Mouse (Mus musculus): ENCODE measurements around the gene Wbp4. TPM values are rescaled to one million over a fixed set of nuclear protein-coding genes. Genes with fewer than 3 reads are reported as not detected.
"Not testable (repeated sequence)": the region's sequence is repeated elsewhere in the genome, so short reads cannot be mapped to it uniquely, and the experiment has no call there.

Wbp4 gene
- total and polyA plus RNA-seq, 3 experiments: 31.3 to 68.5 (median 36.2) TPM

GRCm38 (mm10) chr14:79465623-79466022 is 15.7 kb downstream of the Wbp4 start:
- no peak overlapping the region for H3K27ac ChIP-seq (ENCODE audit: insufficient read depth, low read depth)
- H3K4me1 ChIP-seq (ENCODE audit: control insufficient read depth in 1 of 2, insufficient read depth in 2 of 2): peaks cover 0 to 7% of the 10 kb centered on the region in 2 experiments; a peak in 2 of 4 replicates
- no peak for DNase-seq (ENCODE audit: extremely low read depth)
- peaks cover 47 to 82% of the 10 kb centered on the region in 2 experiments for H3K36me3 ChIP-seq (replicated peaks in 1 of 2; ENCODE audit: control insufficient read depth in 1 of 2, insufficient read depth in 1 of 2, low read length in 1 of 2)
- no peaks in the 10 kb centered on the region for H3K9me3 ChIP-seq (replicated peaks; ENCODE audit: low read length)
- H3K9ac ChIP-seq (ENCODE audit: insufficient read depth, low read depth): no peak overlapping the region
- H3K79me2 ChIP-seq (replicated peaks; ENCODE audit: control insufficient read depth, extremely low read depth, insufficient read depth, poor library complexity, severe bottlenecking): no peaks in the 10 kb centered on the region
- dilution Hi-C loops (cut with MboI; ENCODE audit: extremely low pct_ligation_motif_present, extremely low pct_unique_long_range_greater_than_20kb, low sequenced_read_pairs): no loop called here
- H3K4me3 ChIP-seq (replicated peaks in 1 of 3; ENCODE audit: low read depth in 2 of 3, low read length in 2 of 3, poor library complexity in 1 of 3): no peak overlapping the region
- TF ChIP-seq MXI1 (IDR thresholded peaks at IDR 0.05; ENCODE audit: low read depth, low read length): no peak
- no peak for TF ChIP-seq NRF1 (IDR thresholded peaks at IDR 0.05; ENCODE audit: low read depth, low read length)
- TF ChIP-seq UBTF (IDR thresholded peaks at IDR 0.05; ENCODE audit: low read depth, low read length): no peak
- TF ChIP-seq CTCF (conservative IDR thresholded peaks at IDR 0.05 in 1 of 2, IDR thresholded peaks at IDR 0.05 in 1 of 2; ENCODE audit: low read depth in 2 of 2, low read length in 2 of 2): peak in 1 of 2 experiments; percentile 27; a peak in 1 of 4 replicates
- TF ChIP-seq MYC (IDR thresholded peaks at IDR 0.05; ENCODE audit: low read depth, low read length): 0 out of 2 replicates have a peak, but pooled peaks have one; percentile 33
- TF ChIP-seq RAD21 (IDR thresholded peaks at IDR 0.05; ENCODE audit: low read depth, low read length): peak; percentile 17
- H3K4me2 ChIP-seq (ENCODE audit: insufficient read depth, low read depth, poor library complexity, severe bottlenecking): no peak overlapping the region
- in situ Hi-C loops (cut with MboI; ENCODE audit: low pct_ligation_motif_present, low pct_unique_long_range_greater_than_20kb, low sequenced_read_pairs): no loop called here
- no peaks in the 10 kb centered on the region for H3K27me3 ChIP-seq (replicated peaks)

GRCm38 (mm10) chr14:79460988-79461387 is 20.3 kb downstream of the Wbp4 start:
- peaks cover 24 to 44% of the 10 kb centered on the region in 2 experiments for H3K36me3 ChIP-seq (replicated peaks in 1 of 2; ENCODE audit: control insufficient read depth in 1 of 2, insufficient read depth in 1 of 2, low read length in 1 of 2)

GRCm38 (mm10) chr14:79460401-79460800 is 20.9 kb downstream of the Wbp4 start:
- DNase-seq (ENCODE audit: extremely low read depth): no peak
- Histone ChIP-seq H3K79me2 (replicated peaks; ENCODE audit: control insufficient read depth, extremely low read depth, insufficient read depth, poor library complexity, severe bottlenecking) (no peaks in the 10 kb centered on the region), H3K27ac (ENCODE audit: insufficient read depth, low read depth) (no peak overlapping the region), H3K4me3 (replicated peaks in 1 of 3; ENCODE audit: low read depth in 2 of 3, low read length in 2 of 3, poor library complexity in 1 of 3) (no peak overlapping the region), H3K9ac (ENCODE audit: insufficient read depth, low read depth) (no peak overlapping the region), H3K36me3 (replicated peaks in 1 of 2; ENCODE audit: control insufficient read depth in 1 of 2, insufficient read depth in 1 of 2, low read length in 1 of 2) (peaks cover 22 to 38% of the 10 kb centered on the region in 2 experiments), H3K4me2 (ENCODE audit: insufficient read depth, low read depth, poor library complexity, severe bottlenecking) (no peak overlapping the region), H3K27me3 (replicated peaks) (no peaks in the 10 kb centered on the region), H3K9me3 (replicated peaks; ENCODE audit: low read length) (no peaks in the 10 kb centered on the region), H3K4me1 (ENCODE audit: control insufficient read depth in 1 of 2, insufficient read depth in 2 of 2) (peaks cover 0 to 14% of the 10 kb centered on the region in 2 experiments; a peak in 2 of 4 replicates)
- in situ Hi-C loops (cut with MboI; ENCODE audit: low pct_ligation_motif_present, low pct_unique_long_range_greater_than_20kb, low sequenced_read_pairs): no loop called here
- no peak for TF ChIP-seq PAX5 (IDR thresholded peaks at IDR 0.05; ENCODE audit: low read length)
- TF ChIP-seq TBP (conservative IDR thresholded peaks at IDR 0.05; ENCODE audit: low read depth, low read length): no peak
- TF ChIP-seq MXI1 (IDR thresholded peaks at IDR 0.05; ENCODE audit: low read depth, low read length): no peak
- peak in 1 of 2 experiments; percentile 27; a peak in 1 of 4 replicates for TF ChIP-seq CTCF (conservative IDR thresholded peaks at IDR 0.05 in 1 of 2, IDR thresholded peaks at IDR 0.05 in 1 of 2; ENCODE audit: low read depth in 2 of 2, low read length in 2 of 2)
- dilution Hi-C loops (cut with MboI; ENCODE audit: extremely low pct_ligation_motif_present, extremely low pct_unique_long_range_greater_than_20kb, low sequenced_read_pairs): no loop called here

More at GRCm38 (mm10) chr14:79460988-79461387, 20.3 kb downstream of the Wbp4 start:
- H3K4me1 ChIP-seq (ENCODE audit: control insufficient read depth in 1 of 2, insufficient read depth in 2 of 2): peaks cover 0 to 14% of the 10 kb centered on the region in 2 experiments; a peak in 2 of 4 replicates
- H3K27me3 ChIP-seq (replicated peaks): no peaks in the 10 kb centered on the region
- dilution Hi-C loops (cut with MboI; ENCODE audit: extremely low pct_ligation_motif_present, extremely low pct_unique_long_range_greater_than_20kb, low sequenced_read_pairs): no loop called here
- H3K79me2 ChIP-seq (replicated peaks; ENCODE audit: control insufficient read depth, extremely low read depth, insufficient read depth, poor library complexity, severe bottlenecking): no peaks in the 10 kb centered on the region
- TF ChIP-seq BHLHE40 (IDR thresholded peaks at IDR 0.05; ENCODE audit: low read depth, low read length) (no peak), ZKSCAN1 (IDR thresholded peaks at IDR 0.05; ENCODE audit: borderline replicate concordance, low read depth, low read length) (no peak), KAT2A (IDR thresholded peaks at IDR 0.05; ENCODE audit: insufficient replicate concordance, low read length) (no peak), MYC (IDR thresholded peaks at IDR 0.05; ENCODE audit: low read depth, low read length) (no peak)
- no peak for DNase-seq (ENCODE audit: extremely low read depth)
- H3K4me3 ChIP-seq (replicated peaks in 1 of 3; ENCODE audit: low read depth in 2 of 3, low read length in 2 of 3, poor library complexity in 1 of 3): no peak overlapping the region
- in situ Hi-C loops (cut with MboI; ENCODE audit: low pct_ligation_motif_present, low pct_unique_long_range_greater_than_20kb, low sequenced_read_pairs): no loop called here
- no peak overlapping the region for H3K27ac ChIP-seq (ENCODE audit: insufficient read depth, low read depth)
- H3K4me2 ChIP-seq (ENCODE audit: insufficient read depth, low read depth, poor library complexity, severe bottlenecking): no peak overlapping the region
- no peaks in the 10 kb centered on the region for H3K9me3 ChIP-seq (replicated peaks; ENCODE audit: low read length)
- H3K9ac ChIP-seq (ENCODE audit: insufficient read depth, low read depth): no peak overlapping the region

GRCm38 (mm10) chr14:79452591-79452934 is 28.8 kb downstream of the Wbp4 start:
- H3K27ac ChIP-seq (ENCODE audit: insufficient read depth, low read depth); dilution Hi-C loops (cut with MboI; ENCODE audit: extremely low pct_ligation_motif_present, extremely low pct_unique_long_range_greater_than_20kb, low sequenced_read_pairs); DNase-seq (ENCODE audit: extremely low read depth); H3K27me3 ChIP-seq (replicated peaks); H3K36me3 ChIP-seq (replicated peaks in 1 of 2; ENCODE audit: control insufficient read depth in 1 of 2, insufficient read depth in 1 of 2, low read length in 1 of 2); in situ Hi-C loops (cut with MboI; ENCODE audit: low pct_ligation_motif_present, low pct_unique_long_range_greater_than_20kb, low sequenced_read_pairs); H3K4me3 ChIP-seq (replicated peaks in 1 of 3; ENCODE audit: low read depth in 2 of 3, low read length in 2 of 3, poor library complexity in 1 of 3); H3K9ac ChIP-seq (ENCODE audit: insufficient read depth, low read depth); H3K9me3 ChIP-seq (replicated peaks; ENCODE audit: low read length); H3K79me2 ChIP-seq (replicated peaks; ENCODE audit: control insufficient read depth, extremely low read depth, insufficient read depth, poor library complexity, severe bottlenecking); H3K4me1 ChIP-seq (ENCODE audit: control insufficient read depth in 1 of 2, insufficient read depth in 2 of 2); H3K4me2 ChIP-seq (ENCODE audit: insufficient read depth, low read depth, poor library complexity, severe bottlenecking): not testable (repeated sequence)

All from CH12.LX (cell line).